Mouse (Mus musculus) liver, embryonic 16.5 days (tissue): ENCODE results near the gene Gm39566. TPM values are rescaled to one million over a fixed set of nuclear protein-coding genes. Genes with fewer than 3 reads are reported as not detected.

Experiments
- ATAC-seq: fragments of 200-750 bp; cut with Nextera tagmentation; 2 replicates; pipeline ENCODE4 v1.8.0; 2017; ENCODE audit warnings: low read depth, mild to moderate bottlenecking, moderate number of reproducible peaks, moderate library complexity
- H3K27ac ChIP-seq: fragments of 300-500 bp; sonication (generic); 2 replicates; pipeline ENCODE4 v1.5.1; 2014; ENCODE audit warnings: mild to moderate bottlenecking, low read length
- H3K27me3 ChIP-seq: fragments of 300-500 bp; sonication (generic); 2 replicates; pipeline ENCODE4 v1.6.1; 2014; ENCODE audit warnings: low read depth, low read length, mixed read lengths; ENCODE audit not compliant: control insufficient read depth, insufficient read depth
- H3K36me3 ChIP-seq: fragments of 300-500 bp; sonication (generic); 2 replicates; pipeline ENCODE4 v1.6.1; 2014; ENCODE audit warnings: mild to moderate bottlenecking; ENCODE audit not compliant: control insufficient read depth, insufficient read depth
- H3K4me1 ChIP-seq: fragments of 300-500 bp; sonication (generic); 2 replicates; pipeline ENCODE4 v1.6.1; 2014; ENCODE audit warnings: low read depth, low read length, mixed read lengths; ENCODE audit not compliant: control insufficient read depth
- H3K4me2 ChIP-seq: fragments of 300-500 bp; sonication (generic); 2 replicates; pipeline ENCODE4 v1.6.1; 2014; ENCODE audit warnings: low read depth, low read length, mixed read lengths
- H3K4me3 ChIP-seq: fragments of 300-500 bp; sonication (generic); 2 replicates; pipeline ENCODE4 v1.5.1; 2014; ENCODE audit warnings: low read depth, mild to moderate bottlenecking, low read length
- H3K9ac ChIP-seq: fragments of 300-500 bp; sonication (generic); 2 replicates; pipeline ENCODE4 v1.6.1; 2014; ENCODE audit warnings: low read depth, low read length
- H3K9me3 ChIP-seq: fragments of 300-500 bp; sonication (generic); replicated peaks from 2 replicates; pipeline ENCODE4 v1.6.1; 2016; ENCODE audit warnings: low read length; ENCODE audit not compliant: control insufficient read depth
- WGBS: fragments of 180-500 bp; shearing (Covaris S2); extraction: QIAGEN DNeasy Blood & Tissue Kit; methylation state at CpG from one replicate; pipeline ENCODE4 v1.1.7; 2014; ENCODE audit not compliant: insufficient replicate concordance; 5-methylcytosine and 5-hydroxymethylcytosine counted together
- polyA plus RNA-seq: library from polyadenylated mRNA; unstranded; fragments of >200 nt; fragmentation: Nextera tagmentation; extraction: Ambion mirVana; gene quantifications from 2 replicates; pipeline ENCODE4 v1.2.1, GENCODE M21; 2015

Gene Gm39566
- polyA plus RNA-seq, 1 experiment from 2014 or later: not detected

DNA sequence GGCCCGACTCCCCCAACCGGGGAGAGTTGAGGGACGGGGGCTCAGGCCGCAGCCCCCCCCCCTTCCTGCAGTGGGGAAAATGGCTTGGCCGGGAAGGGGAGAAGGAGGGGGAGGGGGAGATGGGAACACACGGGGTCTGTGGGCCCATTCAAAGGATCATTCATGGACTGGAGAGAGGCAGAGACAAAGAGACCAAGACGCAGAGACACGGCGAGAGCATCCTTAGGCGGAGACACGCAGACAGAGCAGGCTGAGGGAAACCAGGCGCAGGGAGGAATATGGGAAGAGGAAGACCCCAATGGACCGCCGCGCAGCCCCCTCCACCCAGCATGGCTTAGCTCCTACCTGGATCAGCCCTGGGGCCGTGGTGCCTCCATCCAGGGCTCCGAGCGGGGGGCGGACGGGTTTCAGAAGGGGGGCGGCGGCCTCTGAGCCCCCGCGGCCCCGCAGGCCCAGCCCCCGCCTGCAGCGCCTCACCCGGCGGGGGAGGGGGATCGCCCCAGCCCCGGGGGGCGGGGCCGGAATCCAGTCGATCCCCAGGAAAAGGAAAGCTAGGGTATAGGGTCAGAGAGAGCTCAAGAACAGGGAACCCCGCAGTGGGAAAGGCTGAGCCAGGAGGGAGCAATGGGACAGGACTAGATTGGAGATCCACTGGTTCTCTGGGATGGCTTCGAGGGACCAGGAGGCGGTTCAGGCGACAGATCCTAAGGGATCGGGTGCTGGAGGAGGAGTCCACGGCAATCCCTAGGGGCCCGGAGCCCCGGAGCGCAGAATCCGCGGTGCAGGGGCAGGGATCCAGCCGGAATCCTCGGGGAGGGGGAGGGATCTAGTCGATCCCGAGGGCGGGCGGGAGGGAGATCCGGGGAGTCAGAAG is 21.8 kb upstream of the Gm39566 start:
- Histone ChIP-seq H3K27me3 (peaks cover 53% of the 10 kb centered on the region), H3K9ac (peak overlapping the region; percentile 69), H3K36me3 (0 out of 2 replicates have a peak, but pooled peaks cover 2% of the 10 kb centered on the region), H3K4me2 (peak overlapping the region; percentile 99), H3K9me3 (no peaks in the 10 kb centered on the region), H3K4me3 (peak overlapping the region; percentile 81), H3K27ac (no peak overlapping the region), H3K4me1 (peaks cover 43% of the 10 kb centered on the region)
- ATAC-seq: no peak
- WGBS: 5% methylated on average over 50 of the region's 52 CpGs

DNA sequence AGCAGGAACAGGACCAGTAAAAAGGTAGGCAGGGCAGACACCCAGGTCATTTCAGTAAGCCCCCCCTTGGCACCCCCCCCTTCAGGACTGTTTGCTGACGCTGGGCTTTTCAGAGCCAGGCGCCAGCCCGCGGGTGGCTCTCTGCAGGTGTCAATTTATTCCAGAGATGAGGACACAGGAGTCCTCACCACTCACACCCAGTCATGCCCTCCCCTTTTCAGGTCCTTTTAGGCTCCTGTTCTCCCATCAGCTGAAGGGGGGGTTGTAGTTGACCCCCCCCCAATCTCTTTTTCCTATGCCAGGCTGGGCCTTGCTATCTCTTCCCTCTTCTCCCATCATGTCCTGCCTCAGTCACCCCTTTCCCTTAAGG is 20.9 kb upstream of the Gm39566 start:
- Histone ChIP-seq H3K4me3 (no peak overlapping the region), H3K4me1 (peaks cover 43% of the 10 kb centered on the region), H3K9me3 (no peaks in the 10 kb centered on the region), H3K9ac (no peak overlapping the region), H3K4me2 (no peak overlapping the region), H3K27me3 (peaks cover 53% of the 10 kb centered on the region), H3K36me3 (0 out of 2 replicates have a peak, but pooled peaks cover 2% of the 10 kb centered on the region), H3K27ac (no peak overlapping the region)
- ATAC-seq: no peak
- WGBS: 22% methylated on average over 4 of the region's 4 CpGs

DNA sequence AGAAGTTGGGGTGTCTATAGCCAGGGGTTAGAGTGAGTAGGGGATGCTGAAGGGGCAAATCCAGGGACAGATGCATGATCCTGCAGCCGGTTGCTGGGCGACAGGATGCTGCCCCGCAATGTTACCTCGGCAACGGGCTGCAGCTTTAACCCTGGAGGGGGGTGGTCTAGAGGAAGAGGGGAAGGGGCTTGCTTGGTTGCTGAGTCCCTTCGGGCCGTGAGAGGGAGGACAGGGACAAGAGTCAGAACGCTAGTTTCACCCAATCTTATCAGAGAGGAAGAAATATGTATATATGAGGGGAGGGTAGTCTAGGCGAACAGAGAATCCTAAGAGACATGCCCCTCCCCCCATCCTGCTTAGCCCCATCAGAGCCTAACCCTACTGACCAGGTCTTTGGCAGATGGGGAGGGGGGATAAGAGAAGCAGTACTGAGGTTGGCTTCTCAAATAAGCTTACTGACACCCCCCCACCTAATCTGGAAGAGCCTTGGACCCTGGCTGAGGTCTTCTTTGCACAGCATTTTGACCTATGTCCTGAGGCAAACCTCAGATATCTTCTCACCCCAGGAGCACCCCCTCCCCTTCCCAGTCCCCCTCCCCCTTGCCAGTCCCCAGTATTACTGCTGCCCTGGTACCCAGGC is 20.3 kb upstream of the Gm39566 start:
- peaks cover 43% of the 10 kb centered on the region for H3K4me1 ChIP-seq
- H3K4me3 ChIP-seq: no peak overlapping the region
- no peak for ATAC-seq
- WGBS: 23% methylated on average over 9 of the region's 9 CpGs
- no peak overlapping the region for H3K4me2 ChIP-seq
- peaks cover 53% of the 10 kb centered on the region for H3K27me3 ChIP-seq
- no peak overlapping the region for H3K9ac ChIP-seq
- H3K9me3 ChIP-seq: no peaks in the 10 kb centered on the region
- no peak overlapping the region for H3K27ac ChIP-seq
- H3K36me3 ChIP-seq: 0 out of 2 replicates have a peak, but pooled peaks cover 2% of the 10 kb centered on the region

DNA sequence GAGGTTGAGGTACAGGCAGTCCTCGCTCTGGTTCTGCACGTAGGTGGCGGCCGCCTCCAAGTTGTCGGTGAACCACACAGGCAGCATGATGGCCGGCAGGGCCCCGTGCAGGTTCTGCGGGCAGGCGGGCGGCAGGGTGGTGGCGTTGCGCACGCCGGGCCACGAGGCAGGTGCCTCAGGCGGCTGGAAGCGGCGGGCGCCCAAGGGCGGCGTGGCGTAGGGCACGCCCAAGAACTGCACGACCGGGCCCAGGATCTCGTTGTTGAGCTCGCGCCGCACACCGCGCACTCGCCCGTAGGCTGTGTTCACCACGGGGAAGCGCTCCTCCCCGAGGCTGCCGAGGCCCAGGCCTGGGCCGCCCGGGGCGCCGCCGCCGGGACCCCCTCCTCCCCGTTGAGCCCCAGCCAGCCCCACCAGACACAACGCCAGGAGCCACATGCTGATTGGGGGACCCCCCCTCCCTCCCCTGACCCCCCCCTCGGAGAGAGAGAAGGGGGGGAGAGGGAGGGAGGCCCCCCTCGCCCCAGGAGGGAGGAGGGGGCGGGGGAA is 19.0 kb upstream of the Gm39566 start:
- Histone ChIP-seq H3K36me3 (no peaks in the 10 kb centered on the region), H3K27me3 (peaks cover 53% of the 10 kb centered on the region), H3K9me3 (no peaks in the 10 kb centered on the region), H3K4me1 (peaks cover 37% of the 10 kb centered on the region), H3K9ac (peak overlapping the region; percentile 66), H3K4me2 (peak overlapping the region; percentile 78), H3K27ac (0 out of 2 replicates have a peak overlapping the region, but pooled peaks have one; percentile 3), H3K4me3 (peak overlapping the region; percentile 47)
- peak; percentile 20 for ATAC-seq
- WGBS: 3% methylated on average over 45 of the region's 48 CpGs

DNA sequence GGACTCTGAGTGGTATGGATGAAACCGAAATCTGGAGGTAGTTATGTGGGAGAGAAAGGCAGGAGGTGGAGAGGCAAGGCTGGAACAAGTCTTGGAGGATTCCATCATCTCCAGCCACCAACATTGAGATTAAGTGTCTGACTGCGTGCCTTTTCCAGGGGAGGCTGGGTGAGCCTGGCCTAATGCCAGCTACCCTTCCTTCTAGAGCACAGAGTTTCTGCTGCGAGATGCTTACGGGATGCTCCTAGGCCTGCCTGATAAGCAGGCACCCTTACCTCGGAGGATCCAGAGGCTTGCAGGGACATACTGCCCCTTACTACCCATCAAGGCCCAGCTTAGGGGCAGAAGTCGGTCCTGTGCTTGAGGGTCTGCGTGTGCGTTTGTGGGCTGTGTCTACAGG is 18.5 kb upstream of the Gm39566 start:
- Histone ChIP-seq H3K4me1 (peaks cover 37% of the 10 kb centered on the region), H3K4me2 (peak overlapping the region; percentile 78), H3K9me3 (no peaks in the 10 kb centered on the region), H3K4me3 (peak overlapping the region; percentile 47), H3K27me3 (peaks cover 53% of the 10 kb centered on the region), H3K27ac (no peak overlapping the region), H3K36me3 (no peaks in the 10 kb centered on the region), H3K9ac (peak overlapping the region; percentile 66)
- no peak for ATAC-seq
- WGBS: 32% methylated on average over 8 of the region's 8 CpGs

DNA sequence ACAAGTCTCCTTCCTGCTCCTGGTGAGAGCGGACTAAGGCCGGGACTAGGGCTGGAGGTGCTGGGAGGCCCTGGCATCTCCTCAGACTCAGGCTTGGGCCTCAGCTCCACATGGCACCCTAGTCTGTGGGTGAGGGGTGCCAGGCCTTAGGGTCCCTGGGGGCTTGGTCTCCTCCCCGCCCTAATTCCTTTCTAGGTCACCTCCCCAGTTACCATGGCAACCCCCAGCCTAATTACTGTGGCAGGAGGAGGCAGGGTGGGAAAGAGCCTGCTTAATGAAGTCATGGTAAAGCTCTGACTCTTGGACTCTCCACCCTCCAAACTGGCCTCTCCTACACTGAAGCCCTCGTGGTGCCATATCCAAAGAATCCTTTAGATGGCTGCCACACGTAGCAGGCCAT is 13.7 kb upstream of the Gm39566 start:
- H3K27ac ChIP-seq: no peak overlapping the region
- ATAC-seq: no peak
- peaks cover 6% of the 10 kb centered on the region for H3K4me1 ChIP-seq
- peaks cover 14% of the 10 kb centered on the region for H3K27me3 ChIP-seq
- H3K9me3 ChIP-seq: no peaks in the 10 kb centered on the region
- no peak overlapping the region for H3K4me3 ChIP-seq
- no peaks in the 10 kb centered on the region for H3K36me3 ChIP-seq
- WGBS: 81% methylated on average over 5 of the region's 5 CpGs
- H3K4me2 ChIP-seq: no peak overlapping the region
- no peak overlapping the region for H3K9ac ChIP-seq

DNA sequence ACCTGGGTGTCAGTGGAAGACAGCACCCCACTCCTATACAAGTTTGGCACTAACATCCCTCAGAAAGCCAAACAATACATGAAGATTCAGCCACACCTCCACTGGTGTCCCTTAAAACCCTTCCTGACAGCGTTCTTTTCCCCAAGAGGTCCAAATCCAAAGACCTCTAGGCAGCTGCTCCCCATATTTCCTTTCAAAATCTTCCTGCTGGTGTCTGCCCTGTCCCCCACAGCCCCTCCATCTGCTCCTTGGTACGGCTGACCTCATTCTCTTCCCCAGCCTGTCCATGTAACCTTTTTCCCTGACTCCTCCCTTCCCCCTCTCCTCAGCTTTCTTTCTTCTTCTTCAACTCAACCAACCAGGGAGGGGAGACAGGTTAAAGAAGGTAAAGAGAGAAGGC is 8.4 kb upstream of the Gm39566 start:
- 59% methylated on average over 2 of the region's 2 CpGs for WGBS
- Histone ChIP-seq H3K4me1 (no peaks in the 10 kb centered on the region), H3K27ac (no peak overlapping the region), H3K36me3 (no peaks in the 10 kb centered on the region), H3K9me3 (no peaks in the 10 kb centered on the region), H3K27me3 (no peaks in the 10 kb centered on the region), H3K9ac (no peak overlapping the region), H3K4me2 (no peak overlapping the region), H3K4me3 (no peak overlapping the region)
- no peak for ATAC-seq

DNA sequence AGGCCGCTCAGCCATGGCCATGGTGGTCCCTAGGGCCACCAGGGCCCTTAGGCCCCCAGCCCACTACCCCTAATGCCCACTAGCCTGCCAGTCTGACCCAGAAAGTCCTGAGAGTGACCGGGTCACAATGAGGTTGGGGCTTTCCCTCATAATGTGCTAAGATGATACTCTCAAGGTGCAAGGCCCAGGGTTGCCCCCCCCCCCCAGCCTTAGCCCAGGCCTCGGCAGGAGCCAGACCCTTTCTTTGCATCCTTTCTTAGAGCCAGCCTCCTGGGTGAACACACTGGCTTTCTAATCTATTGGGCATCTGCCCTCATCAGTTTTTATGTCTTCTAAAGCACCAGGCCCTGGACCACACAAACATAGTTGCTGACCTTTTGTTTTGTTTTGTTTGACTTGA is 7.0 kb upstream of the Gm39566 start, which contains the start of gene Spem1:
TSS of gene Spem1 (minus strand) at position 101 of the 400 bp plus-strand sequence.
- ATAC-seq: no peak
- Histone ChIP-seq H3K36me3 (no peaks in the 10 kb centered on the region), H3K9me3 (no peaks in the 10 kb centered on the region), H3K27me3 (no peaks in the 10 kb centered on the region), H3K4me3 (no peak within 1 kb of the TSS), H3K27ac (no peak within 1 kb of the TSS), H3K4me1 (no peaks in the 10 kb centered on the region), H3K9ac (no peak within 1 kb of the TSS), H3K4me2 (no peak within 1 kb of the TSS)
- WGBS: 66% methylated on average over 3 of the region's 3 CpGs

DNA sequence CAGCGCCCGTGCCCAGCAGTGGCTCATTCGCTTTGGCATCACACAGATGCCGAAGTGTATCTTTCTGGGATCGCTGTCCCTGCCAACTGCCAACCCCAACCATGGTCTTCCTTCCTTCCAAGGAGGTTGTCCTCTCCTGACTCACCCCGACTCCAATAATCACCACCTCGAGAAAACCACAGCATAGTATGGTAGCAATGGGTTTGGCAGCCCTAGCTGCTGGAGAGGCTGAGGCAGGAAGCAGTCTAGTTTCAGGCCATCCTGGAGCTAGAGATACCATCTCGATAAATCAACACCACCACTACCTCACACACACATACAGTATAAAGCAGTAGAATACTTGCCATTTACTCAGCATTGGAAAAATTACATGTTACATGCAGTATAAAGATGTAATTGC is 3.8 kb upstream of the Gm39566 start:
- Histone ChIP-seq H3K4me3 (no peak overlapping the region), H3K27ac (no peak overlapping the region), H3K4me2 (no peak overlapping the region), H3K4me1 (no peaks in the 10 kb centered on the region), H3K27me3 (no peaks in the 10 kb centered on the region), H3K36me3 (no peaks in the 10 kb centered on the region), H3K9me3 (no peaks in the 10 kb centered on the region), H3K9ac (no peak overlapping the region)
- 56% methylated on average over 8 of the region's 8 CpGs for WGBS
- ATAC-seq: no peak
